Mouse (Mus musculus) heart, adult 8-10 months (tissue): ENCODE data around the gene Rab7. TPM values are rescaled to one million over a fixed set of nuclear protein-coding genes. Genes with fewer than 3 reads are reported as not detected.
A peak's percentile ranks its signal among the peaks of the same experiment; 100 is the strongest.
"Not testable (repeated sequence)": the region's sequence is repeated elsewhere in the genome, so short reads cannot be mapped to it uniquely, and the experiment has no call there.

ENCODE experiments used
- DNase-seq: peaks from one replicate; pipeline ENCODE4 v3.0.0; 2022; ENCODE audit warnings: low spot score
- total RNA-seq, 4 experiments: library from RNA; stranded (reverse); gene quantifications; 2 replicates each; pipeline ENCODE4 v1.2.4; 2022

The Rab7 gene
- total RNA-seq, 4 experiments from 2014 or later: 276 to 300 (median 281) TPM

GRCm38 (mm10) chr6:88053228-88054080 is 8.4 kb upstream of the Rab7 start:
- DNase-seq: no peak

GRCm38 (mm10) chr6:88051206-88051605 is 6.1 kb upstream of the Rab7 start:
- no peak for DNase-seq

- no peak for DNase-seq
Observed at GRCm38 (mm10) chr6:88049008-88049407, 3.9 kb upstream of the Rab7 start.

- DNase-seq: no peak
Observed at GRCm38 (mm10) chr6:88047853-88048252, 2.8 kb upstream of the Rab7 start.

GRCm38 (mm10) chr6:88045406-88045766 is 316 bp upstream of the Rab7 start:
- DNase-seq: no peak

- DNase-seq: no peak
Observed at GRCm38 (mm10) chr6:88044234-88044576, 865 bp downstream of the Rab7 start.

- no peak for DNase-seq
Observed at GRCm38 (mm10) chr6:88042336-88042735, 2.7 kb downstream of the Rab7 start.

- DNase-seq: no peak
Observed at GRCm38 (mm10) chr6:88041221-88041620, 3.8 kb downstream of the Rab7 start.

GRCm38 (mm10) chr6:88039426-88039825 is 5.6 kb downstream of the Rab7 start:
- DNase-seq: no peak

- DNase-seq: no peak
Observed at GRCm38 (mm10) chr6:88037471-88038045, 7.5 kb downstream of the Rab7 start.

GRCm38 (mm10) chr6:88033504-88033903 is 11.6 kb downstream of the Rab7 start:
- no peak for DNase-seq

GRCm38 (mm10) chr6:88030432-88030831 is 14.6 kb downstream of the Rab7 start:
- DNase-seq: no peak

- DNase-seq: no peak
Observed at GRCm38 (mm10) chr6:88027390-88027789, 17.7 kb downstream of the Rab7 start.

- no peak for DNase-seq
Observed at GRCm38 (mm10) chr6:88023316-88023890, 21.7 kb downstream of the Rab7 start.

- no peak for DNase-seq
Observed at GRCm38 (mm10) chr6:88019154-88019553, 25.9 kb downstream of the Rab7 start.

GRCm38 (mm10) chr6:88017821-88018220 is 27.2 kb downstream of the Rab7 start:
- DNase-seq: no peak

GRCm38 (mm10) chr6:88015797-88016196 is 29.3 kb downstream of the Rab7 start:
- no peak for DNase-seq

GRCm38 (mm10) chr6:88013456-88013855 is 31.6 kb downstream of the Rab7 start:
- DNase-seq: no peak

GRCm38 (mm10) chr6:88012601-88013000 is 32.5 kb downstream of the Rab7 start:
- DNase-seq: no peak

GRCm38 (mm10) chr6:88011106-88011505 is 34.0 kb downstream of the Rab7 start:
- DNase-seq: peak; percentile 22

- DNase-seq: no peak
Observed at GRCm38 (mm10) chr6:88009209-88009608, 35.9 kb downstream of the Rab7 start.

- DNase-seq: not testable (repeated sequence)
Observed at GRCm38 (mm10) chr6:88004773-88005172, 40.3 kb downstream of the Rab7 start.

GRCm38 (mm10) chr6:88003439-88003838 is 41.6 kb downstream of the Rab7 start:
- no peak for DNase-seq
